Mouse (Mus musculus) midbrain, embryonic 14.5 days (tissue): ENCODE measurements at regions not wholly inside any gene's neighbourhood (a gene's known extent, or its start where the extent isn't known, plus 50 kb on each side); places are given as distances from the start of the nearest gene placed in this dataset. TPM values are rescaled to one million over a fixed set of nuclear protein-coding genes. Genes with fewer than 3 reads are reported as not detected.

Experiments used
- ATAC-seq: fragments of 200-750 bp; cut with Nextera tagmentation; 2 replicates; pipeline ENCODE4 v1.8.0; 2017; ENCODE audit warnings: moderate number of reproducible peaks, moderate library complexity; ENCODE audit not compliant: low FRiP score, low TSS enrichment
- DNase-seq: peaks from one replicate; pipeline ENCODE4 v3.0.0-alpha.2; 2015
- H3K27ac ChIP-seq: fragments of 300-500 bp; sonication (generic); replicated peaks from 2 replicates; pipeline ENCODE4 v1.5.1; 2014; ENCODE audit warnings: mild to moderate bottlenecking, low read depth, low read length, moderate library complexity
- H3K27me3 ChIP-seq: fragments of 300-500 bp; sonication (generic); 2 replicates; pipeline ENCODE4 v1.6.1; 2014; ENCODE audit warnings: low read length, control low read depth, mixed read lengths; ENCODE audit not compliant: control insufficient read depth, insufficient read depth
- H3K36me3 ChIP-seq: fragments of 300-500 bp; sonication (generic); 2 replicates; pipeline ENCODE4 v1.6.1; 2014; ENCODE audit warnings: low read length, control low read depth; ENCODE audit not compliant: control insufficient read depth, insufficient read depth
- H3K4me1 ChIP-seq: fragments of 300-500 bp; sonication (generic); 2 replicates; pipeline ENCODE4 v1.6.1; 2014; ENCODE audit warnings: mild to moderate bottlenecking, antibody characterized with exemption, low read length, control low read depth; ENCODE audit not compliant: control insufficient read depth, insufficient read depth
- H3K4me2 ChIP-seq: fragments of 300-500 bp; sonication (generic); 2 replicates; pipeline ENCODE4 v1.6.1; 2014; ENCODE audit warnings: mild to moderate bottlenecking, low read length, moderate library complexity
- H3K4me3 ChIP-seq: fragments of 300-500 bp; sonication (generic); replicated peaks from 2 replicates; pipeline ENCODE4 v1.5.1; 2014; ENCODE audit warnings: low read depth, low read length
- H3K9ac ChIP-seq: fragments of 300-500 bp; sonication (generic); replicated peaks from 2 replicates; pipeline ENCODE4 v1.6.1; 2014; ENCODE audit warnings: mild to moderate bottlenecking, low read length, moderate library complexity
- H3K9me3 ChIP-seq: fragments of 300-500 bp; sonication (generic); 2 replicates; pipeline ENCODE4 v1.6.1; 2016; ENCODE audit warnings: low read length, control low read depth, mixed read lengths; ENCODE audit not compliant: control insufficient read depth
- WGBS: fragments of 180-500 bp; shearing (Covaris S2); extraction: QIAGEN DNeasy Blood & Tissue Kit; methylation state at CpG from one replicate; pipeline ENCODE4 v1.1.7; 2014; 5-methylcytosine and 5-hydroxymethylcytosine counted together
- microRNA-seq: library from miRNA; unstranded; fragments of <30 nt; microRNA quantifications from one replicate; pipeline ENCODE4, GENCODE M21; 2016

GRCm38 (mm10) chr8:44025926-44026325, 316.1 kb upstream of the Adam34 start:
- Histone ChIP-seq H3K9me3 (no peaks in the 10 kb centered on the region), H3K4me2 (no peak overlapping the region), H3K4me3 (no peak overlapping the region), H3K36me3 (no peaks in the 10 kb centered on the region), H3K4me1 (no peaks in the 10 kb centered on the region), H3K9ac (no peak overlapping the region), H3K27ac (no peak overlapping the region), H3K27me3 (no peaks in the 10 kb centered on the region)
- DNase-seq (peak; percentile 58), ATAC-seq (no peak)
- 30% methylated on average over 3 of the region's 3 CpGs for WGBS

GRCm38 (mm10) chr8:44024028-44024427, 314.2 kb upstream of the Adam34 start:
- Histone ChIP-seq H3K27ac (no peak overlapping the region), H3K9ac (no peak overlapping the region), H3K27me3 (no peaks in the 10 kb centered on the region), H3K9me3 (no peaks in the 10 kb centered on the region), H3K4me3 (no peak overlapping the region), H3K4me1 (no peaks in the 10 kb centered on the region), H3K4me2 (no peak overlapping the region), H3K36me3 (no peaks in the 10 kb centered on the region)
- no peak for ATAC-seq
- 82% methylated on average over 3 of the region's 3 CpGs for WGBS
- DNase-seq = no peak

Small RNA genes in the stretch of these regions (microRNA-seq; reads per million reads assigned to microRNA genes)
- not detected for gene Gm24591
